Mouse (Mus musculus): ENCODE measurements around the gene Clip2.

The Clip2 gene

DNA sequence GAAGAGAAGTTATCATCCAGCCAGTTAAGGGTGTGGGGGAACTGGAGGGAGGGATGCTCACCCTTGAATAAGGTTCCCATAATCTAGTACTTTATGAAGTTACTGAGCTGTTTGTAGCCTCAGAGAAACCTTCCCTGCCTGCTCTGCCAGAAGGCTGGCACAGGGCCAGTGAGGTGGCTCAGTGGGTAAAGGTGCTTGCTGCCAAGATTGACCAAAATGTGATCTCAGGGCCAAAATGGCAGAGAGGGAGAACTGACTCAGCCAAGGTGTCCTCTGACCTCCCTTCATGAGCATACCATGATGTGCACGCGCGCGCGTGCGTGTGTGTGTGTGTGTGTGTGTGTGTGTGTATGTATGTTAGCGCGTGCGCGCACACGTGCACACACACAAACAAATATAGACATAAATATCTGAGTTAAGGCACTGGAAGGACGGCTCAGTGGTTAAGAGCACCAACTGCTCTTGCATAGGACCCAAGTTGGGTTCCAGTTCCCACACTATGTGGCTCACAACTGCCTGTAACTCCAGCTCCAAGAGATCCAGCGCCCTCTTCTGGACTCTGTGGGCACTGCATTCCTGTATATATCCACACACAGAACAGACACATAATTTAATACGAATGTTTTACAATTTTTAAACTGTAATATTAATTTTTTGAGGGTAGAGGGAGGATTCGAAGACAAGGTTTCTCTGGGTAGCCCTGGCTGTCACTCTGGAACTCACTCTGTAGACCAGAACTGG lies 26.1 kb downstream of the Clip2 start:
- in situ Hi-C loops (cut with MseI, MboI), result no loop called here

DNA sequence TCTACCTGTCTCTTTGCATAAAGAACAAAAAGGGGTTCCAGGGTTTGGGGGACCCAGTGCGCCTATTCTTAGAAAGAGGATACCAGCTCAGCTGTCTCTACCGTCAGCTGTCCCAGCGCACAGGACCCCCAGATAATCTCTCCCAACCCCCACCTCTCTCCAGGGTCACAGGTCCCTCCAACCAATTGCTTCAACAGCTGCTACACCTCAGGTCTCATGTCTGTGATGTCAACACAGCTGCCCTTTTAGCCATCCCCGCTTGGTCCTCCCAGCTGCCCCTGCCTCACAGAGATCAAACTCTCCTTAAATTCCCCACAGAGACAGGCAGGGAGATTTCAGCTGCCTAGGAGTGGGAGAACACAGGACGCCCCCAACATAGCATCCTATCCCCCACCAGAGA lies 28.5 kb downstream of the Clip2 start:
- in situ Hi-C loops (cut with MseI, MboI), result no loop called here

- in situ Hi-C loops (cut with MseI, MboI), result no loop called here
Measured at GRCm38 (mm10) chr5:134522524-134522923, 29.7 kb downstream of the Clip2 start.

DNA sequence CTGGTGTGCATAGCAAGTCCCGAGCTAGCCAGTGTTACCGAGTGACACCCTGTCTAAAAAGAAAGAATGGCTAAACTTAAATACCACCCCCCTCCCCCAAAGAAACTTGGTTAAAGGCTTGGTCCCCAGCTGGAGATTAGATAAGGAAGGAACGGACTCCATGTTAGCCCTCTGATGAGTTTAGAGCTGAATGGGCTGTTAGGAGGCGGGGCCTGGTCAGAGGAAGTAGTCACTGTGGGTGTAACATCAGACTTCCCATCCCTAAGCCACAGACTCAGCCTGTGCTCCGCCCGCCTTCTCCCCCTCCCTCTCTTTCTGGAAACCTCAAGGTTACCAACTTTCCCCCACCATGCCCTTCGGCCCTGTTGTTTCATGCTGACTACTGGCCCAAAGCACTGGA lies 30.4 kb downstream of the Clip2 start:
- in situ Hi-C loops (cut with MseI, MboI), result no loop called here

- in situ Hi-C loops (cut with MseI, MboI), result no loop called here
Measured at GRCm38 (mm10) chr5:134521131-134521530, 31.1 kb downstream of the Clip2 start.

GRCm38 (mm10) chr5:134520120-134520519 lies 32.1 kb downstream of the Clip2 start:
- in situ Hi-C loops (cut with MseI, MboI), result no loop called here

GRCm38 (mm10) chr5:134519471-134519870 lies 32.8 kb downstream of the Clip2 start:
- in situ Hi-C loops (cut with MseI, MboI), result no loop called here

GRCm38 (mm10) chr5:134512086-134512485 lies 40.1 kb downstream of the Clip2 start:
- in situ Hi-C loops (cut with MseI, MboI), result no loop called here

- in situ Hi-C loops (cut with MseI, MboI), result no loop called here
Measured at GRCm38 (mm10) chr5:134510266-134510665, 42.0 kb downstream of the Clip2 start.

GRCm38 (mm10) chr5:134508965-134509364 lies 43.3 kb downstream of the Clip2 start:
- in situ Hi-C loops (cut with MseI, MboI), result loop anchor here in 1 of 2 experiments (10.0 kb wide), 1 partner anchor 66 kb away; no protein-coding TSS in a partner anchor

DNA sequence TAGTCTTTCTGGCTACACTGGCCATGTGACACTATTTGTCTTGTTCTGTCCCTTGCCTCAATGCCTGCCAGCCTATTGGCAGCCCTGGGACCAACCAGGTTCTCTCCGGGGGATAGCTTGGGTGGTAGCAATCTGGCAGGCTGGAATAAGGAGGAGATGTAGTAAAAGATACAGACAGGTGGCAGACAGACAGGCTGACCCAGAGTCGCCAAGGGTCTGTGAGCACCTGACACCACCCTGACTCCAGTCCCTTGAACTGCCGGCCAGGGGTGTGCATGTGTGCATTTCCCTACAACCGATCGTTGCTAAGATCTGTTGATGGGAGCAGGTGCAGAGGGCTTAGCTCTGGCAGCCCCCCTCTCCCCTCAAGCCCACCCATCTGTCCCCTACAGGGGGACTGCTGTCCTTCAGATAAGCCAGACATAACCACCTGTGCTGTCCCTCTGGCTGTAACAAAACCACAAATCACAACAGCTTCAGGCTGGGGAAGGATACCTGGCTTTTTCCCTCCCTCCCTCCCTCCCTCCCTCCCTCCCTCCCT lies 44.3 kb downstream of the Clip2 start:
- in situ Hi-C loops (cut with MseI, MboI), result loop anchor here in 1 of 2 experiments (10.0 kb wide), 1 partner anchor 67 kb away; no protein-coding TSS in a partner anchor

- in situ Hi-C loops (cut with MseI, MboI), result loop anchor here in 1 of 2 experiments (10.0 kb wide), 1 partner anchor 67 kb away; no protein-coding TSS in a partner anchor
Measured at GRCm38 (mm10) chr5:134507307-134507706, 44.9 kb downstream of the Clip2 start.

DNA sequence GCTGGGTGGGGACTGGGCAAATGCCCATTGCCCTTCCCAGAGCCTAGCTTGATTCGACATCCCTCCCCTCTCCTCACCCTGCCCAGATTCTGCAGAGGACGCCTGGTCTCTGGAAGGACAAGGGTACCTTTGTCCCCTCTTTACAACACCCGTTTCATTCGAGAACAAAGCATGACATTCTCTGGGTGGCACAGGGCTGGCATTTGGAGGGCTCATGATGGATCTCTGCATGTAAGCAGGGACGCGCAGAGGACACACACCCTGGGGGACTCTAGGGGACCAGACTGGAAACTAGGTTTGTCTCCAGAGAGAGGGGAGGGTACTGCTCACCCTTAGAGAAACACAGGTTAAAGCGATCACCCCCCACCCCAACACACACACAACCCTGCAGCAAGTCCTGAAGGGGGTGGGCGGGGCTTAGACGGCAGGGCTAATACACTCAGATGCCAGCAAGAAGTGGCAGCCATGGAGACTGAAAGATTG lies 46.4 kb downstream of the Clip2 start:
- in situ Hi-C loops (cut with MseI, MboI), result loop anchor here in 1 of 2 experiments (10.0 kb wide), 1 partner anchor 69 kb away; no protein-coding TSS in a partner anchor

DNA sequence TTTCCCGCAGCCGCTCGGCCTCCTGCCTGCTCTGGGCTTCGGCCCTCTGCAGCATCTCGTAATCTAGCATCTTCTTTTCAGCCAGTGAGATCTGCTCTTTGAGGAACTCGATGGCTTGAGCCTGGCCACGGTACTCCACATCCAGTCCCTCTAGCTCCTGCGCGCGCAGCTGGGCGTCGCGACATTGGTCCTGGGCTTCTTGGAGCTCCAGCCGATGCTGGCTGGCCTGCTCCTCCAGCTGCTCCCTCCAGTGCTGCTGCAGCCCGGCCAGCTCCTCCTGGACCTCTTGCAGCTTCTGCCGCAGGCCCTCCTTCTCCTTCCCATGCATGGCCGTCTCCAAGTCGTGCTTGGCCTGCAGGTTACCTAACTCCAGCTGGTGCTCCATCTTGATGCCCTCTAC lies 49.6 kb downstream of the Clip2 start:
- in situ Hi-C loops (cut with MseI, MboI), result loop anchor here in 1 of 2 experiments (10.0 kb wide), 1 partner anchor 72 kb away; no protein-coding TSS in a partner anchor

GRCm38 (mm10) chr5:134501453-134501852 lies 50.8 kb downstream of the Clip2 start:
- in situ Hi-C loops (cut with MseI, MboI), result loop anchor here in 1 of 2 experiments (10.0 kb wide), 1 partner anchor 73 kb away; no protein-coding TSS in a partner anchor

GRCm38 (mm10) chr5:134500681-134501080 lies 51.6 kb downstream of the Clip2 start:
- in situ Hi-C loops (cut with MseI, MboI), result loop anchor here in 1 of 2 experiments (10.0 kb wide), 1 partner anchor 74 kb away; no protein-coding TSS in a partner anchor

GRCm38 (mm10) chr5:134500062-134500461 lies 52.2 kb downstream of the Clip2 start:
- in situ Hi-C loops (cut with MseI, MboI), result loop anchor here in 1 of 2 experiments (10.0 kb wide), 1 partner anchor 75 kb away; no protein-coding TSS in a partner anchor

DNA sequence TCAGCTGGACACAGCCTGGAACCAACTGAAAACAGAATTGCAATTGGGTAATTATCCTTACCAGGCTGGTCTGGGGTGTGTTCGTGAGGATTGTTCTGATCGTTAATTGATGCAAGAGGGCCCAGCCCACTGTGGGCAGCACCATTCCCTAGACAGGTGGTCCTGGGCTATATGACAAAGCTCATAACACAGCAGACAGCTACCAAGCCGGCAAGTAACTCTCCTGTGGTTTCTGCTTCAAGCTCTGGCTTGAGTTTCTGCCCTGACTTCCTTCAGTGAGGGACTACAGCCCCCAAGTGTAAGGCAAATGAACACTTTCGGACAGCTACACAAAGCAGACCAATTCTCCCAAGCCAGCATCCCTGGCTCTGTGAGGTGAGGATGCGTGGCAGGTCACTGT lies 55.2 kb downstream of the Clip2 start:
- in situ Hi-C loops (cut with MseI, MboI), result no loop called here

DNA sequence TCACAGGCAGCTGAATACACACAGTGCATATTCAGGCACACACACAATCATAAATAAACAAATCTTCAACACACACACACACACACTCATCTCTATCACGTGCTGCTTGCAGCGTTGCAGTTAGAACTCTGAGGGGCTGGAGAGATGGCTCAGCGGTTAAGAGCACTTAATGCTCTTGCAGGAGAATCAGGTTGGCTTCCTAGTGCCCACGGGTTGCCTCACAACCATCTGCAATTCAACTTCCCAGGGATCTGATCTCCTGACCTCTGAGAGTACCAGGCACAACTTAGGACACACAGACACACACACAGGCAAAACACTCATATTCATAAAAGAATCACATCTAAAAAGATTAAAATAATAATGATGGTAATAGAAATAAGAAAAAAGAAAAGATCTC lies 56.4 kb downstream of the Clip2 start:
- in situ Hi-C loops (cut with MseI, MboI), result no loop called here

DNA sequence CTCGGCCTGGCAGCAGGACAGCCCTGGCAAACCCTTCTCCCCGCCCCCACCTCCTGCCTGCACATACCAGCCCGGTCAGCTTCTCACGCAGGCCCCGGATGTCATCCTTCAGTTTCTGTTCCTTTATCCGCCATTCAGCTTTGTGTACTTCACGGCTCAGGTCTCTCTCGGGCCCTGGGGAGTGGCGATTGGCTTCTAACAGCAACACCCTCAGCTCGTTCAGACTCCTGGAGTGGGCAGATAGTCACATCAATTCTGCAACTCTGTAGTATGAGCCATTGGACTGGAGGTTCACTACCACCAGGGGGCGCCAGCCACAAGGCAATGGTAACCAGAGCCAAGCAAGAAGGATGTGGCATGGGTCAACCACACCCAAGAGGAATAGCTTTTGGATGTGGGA lies 58.1 kb downstream of the Clip2 start:
- in situ Hi-C loops (cut with MseI, MboI), result no loop called here

GRCm38 (mm10) chr5:134492956-134493355 lies 59.3 kb downstream of the Clip2 start:
- in situ Hi-C loops (cut with MseI, MboI), result no loop called here

DNA sequence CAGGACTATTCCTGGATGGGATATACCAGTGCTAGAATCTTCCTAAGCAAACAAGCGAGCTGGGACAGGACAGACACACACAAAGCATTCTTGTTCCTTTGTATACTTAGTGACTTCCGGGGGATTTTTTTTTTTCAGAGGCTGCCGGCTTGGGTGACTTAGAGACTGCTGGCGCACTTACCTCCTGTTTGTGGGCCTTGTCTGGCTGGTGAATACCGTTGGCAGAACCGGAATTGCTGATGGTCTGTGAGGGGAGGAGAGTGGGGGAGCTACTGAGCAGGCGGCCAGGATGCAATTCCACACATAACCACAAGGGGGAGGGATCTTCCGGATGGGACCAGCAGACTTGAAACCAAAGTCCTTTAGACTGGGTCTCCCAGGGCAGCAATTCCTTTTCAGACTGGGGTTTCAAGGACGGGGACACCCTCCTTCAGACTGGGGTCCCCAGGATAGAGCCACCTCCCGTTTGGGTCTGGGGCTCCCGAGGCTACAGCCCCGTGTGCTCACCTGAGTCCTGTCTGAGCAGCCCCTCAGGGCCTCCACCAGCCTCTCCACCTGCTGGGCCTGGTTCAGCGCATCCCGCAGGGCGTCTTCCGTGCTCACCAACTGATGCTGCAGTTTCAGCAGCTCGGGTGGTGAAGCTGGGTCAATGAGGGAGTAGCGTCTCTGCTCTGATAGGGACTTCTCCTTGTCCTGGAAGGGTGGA lies 60.4 kb downstream of the Clip2 start:
- in situ Hi-C loops (cut with MseI, MboI), result no loop called here

Measured in mouse trophoblast stem cell (cell line).